Mouse (Mus musculus) embryo, embryonic 10 days (tissue): ENCODE measurements around the gene Ebf1.
"Not testable (repeated sequence)": the region's sequence is repeated elsewhere in the genome, so short reads cannot be mapped to it uniquely, and the experiment has no call there.

ENCODE experiments used
- DNase-seq: peaks from one replicate; pipeline ENCODE4 v3.0.0-alpha.2; 2015; ENCODE audit warnings: low spot score

Ebf1 gene

GRCm38 (mm10) chr11:44616788-44617712 is at the start of gene Ebf1:
Ebf1 (plus strand) TSS chr11:44617317.
- DNase-seq: peak; percentile 99

DNA sequence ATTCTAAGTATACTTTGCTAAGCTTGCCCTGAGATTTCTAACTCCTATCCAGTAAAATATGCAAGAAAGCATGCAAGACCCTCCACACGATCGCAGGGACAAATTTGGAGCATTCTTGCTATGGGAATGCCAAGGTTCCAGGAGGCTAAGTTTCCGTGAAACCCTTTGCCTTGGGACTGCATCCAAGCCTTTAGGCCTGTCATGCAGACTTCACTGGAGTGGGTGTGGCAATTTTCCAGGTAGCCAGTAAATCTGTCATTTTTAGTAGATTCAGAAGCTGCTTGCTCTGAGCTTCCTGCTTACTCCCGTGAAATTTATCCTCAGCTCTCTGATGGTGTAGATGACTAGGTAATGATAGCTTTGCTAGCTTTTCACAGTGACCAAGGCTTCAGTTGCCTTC is 46.8 kb upstream of the Ebf1 start:
- DNase-seq: not testable (repeated sequence)

- DNase-seq: no peak
These were observed 44.3 kb upstream of the Ebf1 start for GRCm38 (mm10) chr11:44572781-44573180.

GRCm38 (mm10) chr11:44573396-44573795 is 43.7 kb upstream of the Ebf1 start:
- DNase-seq: no peak

DNA sequence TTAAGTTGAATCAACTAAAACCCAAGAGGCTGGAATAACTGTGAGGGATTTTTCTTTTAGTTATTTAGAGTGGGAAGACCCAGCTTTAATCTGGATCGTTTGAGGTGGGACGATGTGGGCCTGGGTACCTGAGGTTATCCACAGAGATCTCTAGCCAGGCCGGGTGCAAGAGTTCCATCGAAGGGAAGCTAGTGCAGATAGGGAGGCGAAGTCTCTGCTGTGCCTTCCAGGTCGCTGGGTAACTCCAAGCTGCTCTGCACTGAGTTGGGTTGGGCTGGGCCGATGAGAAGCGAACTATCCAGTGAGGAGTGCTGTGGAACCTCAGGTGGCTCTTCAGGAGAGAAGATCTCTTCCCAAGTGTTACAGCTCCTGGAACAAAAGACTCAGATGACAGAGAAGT is 42.7 kb upstream of the Ebf1 start:
- DNase-seq: no peak

GRCm38 (mm10) chr11:44574820-44575219 is 42.3 kb upstream of the Ebf1 start:
- DNase-seq: no peak

DNA sequence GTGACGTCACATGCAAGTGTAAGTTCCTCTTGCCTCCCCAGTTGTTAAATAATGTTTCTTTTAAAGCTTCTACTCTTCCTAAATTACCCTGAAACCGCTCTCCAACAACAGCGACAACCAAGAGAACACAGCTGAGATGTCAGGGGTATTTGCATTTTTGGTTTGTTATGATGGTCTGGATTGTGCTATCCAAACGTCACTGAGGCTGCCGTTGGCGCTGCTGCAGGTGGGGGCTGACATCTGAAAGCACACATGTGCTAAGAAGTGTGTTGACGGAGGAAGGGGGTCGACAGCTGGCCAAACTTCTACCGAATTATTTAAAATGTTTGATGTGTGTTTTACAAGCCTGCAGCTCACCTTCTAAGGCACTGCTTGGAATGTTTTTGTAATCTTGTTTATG is 39.2 kb upstream of the Ebf1 start:
- DNase-seq: no peak

DNA sequence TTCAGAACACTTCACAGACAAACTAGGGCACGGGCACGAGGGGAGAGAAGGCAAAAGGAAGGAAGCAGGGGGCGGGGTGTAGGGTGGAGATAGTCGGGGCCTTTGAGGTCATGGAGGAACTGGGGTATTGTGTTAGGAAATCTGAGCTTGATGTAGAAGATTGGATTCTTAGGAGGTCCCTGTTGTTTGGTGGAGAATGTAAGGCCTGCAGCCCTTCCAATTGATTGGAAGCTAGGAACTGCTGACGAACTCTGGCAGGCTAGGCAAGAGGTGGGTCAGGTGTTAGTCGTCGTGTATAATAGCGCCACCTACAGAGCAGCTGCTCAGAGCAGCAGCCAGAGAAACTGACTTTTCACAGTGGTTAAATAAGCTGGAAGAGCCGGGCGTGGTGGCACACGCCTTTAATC is 35.8 kb upstream of the Ebf1 start:
- DNase-seq: peak; percentile 69

DNA sequence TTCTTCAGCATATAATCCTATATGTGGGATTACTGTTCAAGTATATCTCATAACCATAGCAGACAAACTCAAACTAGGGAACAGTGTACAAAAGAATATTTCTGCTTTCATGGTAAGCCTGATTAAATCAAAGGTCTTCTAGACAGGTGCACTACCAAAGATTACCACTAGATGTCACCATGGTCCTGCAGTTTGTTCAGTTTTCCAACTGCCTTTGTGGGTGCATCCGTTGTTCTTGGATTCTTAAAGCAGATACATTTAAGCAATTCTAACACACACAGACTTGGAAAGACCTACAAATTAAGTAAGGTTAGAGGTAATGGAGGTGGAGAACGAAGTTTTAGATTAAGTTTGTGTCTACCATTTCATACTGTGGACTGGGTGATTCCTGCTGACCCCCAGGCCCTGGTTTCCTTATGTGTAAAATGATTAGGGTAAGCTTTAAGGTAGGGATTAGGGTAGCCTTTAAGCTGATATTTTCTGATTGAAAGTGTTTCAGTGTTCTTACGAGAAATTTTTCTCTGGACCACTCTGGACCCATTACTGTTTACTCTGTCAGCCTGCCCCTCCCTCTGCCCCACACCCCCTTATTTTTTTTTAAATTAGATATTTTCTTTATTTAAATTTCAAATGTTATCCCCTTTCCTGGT is 30.9 kb upstream of the Ebf1 start:
- DNase-seq: peak; percentile 91

- DNase-seq: no peak
These were observed 24.1 kb upstream of the Ebf1 start for GRCm38 (mm10) chr11:44593016-44593415.

DNA sequence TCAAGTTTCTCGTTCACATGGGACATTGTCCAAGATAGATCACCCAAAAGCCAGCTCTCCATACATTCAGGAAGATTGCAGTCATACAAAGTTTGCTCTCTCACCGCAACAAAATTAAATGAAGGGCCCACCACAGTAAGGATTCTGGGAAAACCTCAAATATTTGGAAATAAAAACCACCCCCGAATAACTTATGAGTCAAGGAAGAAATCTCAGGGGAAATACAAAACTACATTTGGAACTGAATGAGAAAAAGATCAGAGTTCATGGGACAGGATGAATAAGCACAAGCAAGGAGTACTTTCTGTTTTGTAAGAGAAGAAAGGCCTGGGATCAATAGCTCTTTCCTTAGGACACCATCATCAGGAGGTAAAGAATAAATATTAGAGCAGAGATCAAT is 22.3 kb upstream of the Ebf1 start:
- no peak for DNase-seq

GRCm38 (mm10) chr11:44606881-44607280 is 10.2 kb upstream of the Ebf1 start:
- DNase-seq: no peak

- no peak for DNase-seq
These were observed 8.5 kb upstream of the Ebf1 start for GRCm38 (mm10) chr11:44608646-44609045.

DNA sequence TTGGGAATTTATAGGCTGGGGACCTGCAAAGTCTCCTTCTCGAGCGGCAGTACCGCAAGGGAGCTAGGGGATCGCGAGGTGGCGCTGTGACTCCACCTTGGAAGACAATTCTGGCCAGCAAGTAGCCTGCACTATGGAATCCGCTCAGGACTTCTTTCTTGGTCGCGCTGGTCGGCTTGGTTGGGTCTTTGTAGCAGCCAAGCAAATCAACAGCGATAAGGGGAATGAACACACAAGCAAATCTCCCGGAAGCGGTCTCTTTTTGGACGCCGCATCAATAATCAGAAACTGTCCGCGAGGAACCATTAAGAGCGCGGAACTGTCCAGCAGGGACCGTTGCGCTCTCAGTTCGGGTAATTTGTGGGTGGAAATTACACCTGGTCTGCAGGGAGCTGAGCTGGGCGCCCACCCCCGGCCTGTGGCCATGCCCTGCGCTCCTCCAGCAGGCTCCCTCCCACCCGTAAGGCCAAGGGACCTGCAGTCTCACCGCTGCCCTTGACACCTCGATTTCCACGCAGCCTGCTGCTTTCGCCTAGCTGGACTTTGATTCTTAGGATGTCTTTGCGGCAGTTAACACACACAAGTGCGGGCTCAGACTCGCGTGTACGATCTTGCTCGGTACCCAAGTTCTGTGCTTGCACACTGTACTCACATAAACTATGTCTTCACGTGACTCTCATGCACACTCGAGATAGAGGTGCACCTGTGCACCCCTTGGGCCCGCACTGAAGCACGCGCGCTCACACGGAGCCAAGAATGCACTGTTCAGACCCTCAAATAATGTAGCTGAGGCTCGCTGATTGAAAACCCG is 5.9 kb upstream of the Ebf1 start:
- DNase-seq: peak; percentile 98

GRCm38 (mm10) chr11:44612156-44612555 is 5.0 kb upstream of the Ebf1 start:
- no peak for DNase-seq

- DNase-seq: peak; percentile 36
These were observed 4.3 kb upstream of the Ebf1 start for GRCm38 (mm10) chr11:44612681-44613410.

GRCm38 (mm10) chr11:44613411-44614180 is 3.5 kb upstream of the Ebf1 start:
- peak; percentile 39 for DNase-seq

- no peak for DNase-seq
These were observed 884 bp upstream of the Ebf1 start for GRCm38 (mm10) chr11:44616078-44616787.

GRCm38 (mm10) chr11:44617734-44618586 is 843 bp downstream of the Ebf1 start:
- peak; percentile 76 for DNase-seq
